Mouse (Mus musculus): Measurements from ENCODE around the gene Zfp566. TPM values are rescaled to one million over a fixed set of nuclear protein-coding genes. Genes with fewer than 3 reads are reported as not detected.

The Zfp566 gene
- polyA plus RNA-seq, 1 experiment, result 1.4 TPM

DNA sequence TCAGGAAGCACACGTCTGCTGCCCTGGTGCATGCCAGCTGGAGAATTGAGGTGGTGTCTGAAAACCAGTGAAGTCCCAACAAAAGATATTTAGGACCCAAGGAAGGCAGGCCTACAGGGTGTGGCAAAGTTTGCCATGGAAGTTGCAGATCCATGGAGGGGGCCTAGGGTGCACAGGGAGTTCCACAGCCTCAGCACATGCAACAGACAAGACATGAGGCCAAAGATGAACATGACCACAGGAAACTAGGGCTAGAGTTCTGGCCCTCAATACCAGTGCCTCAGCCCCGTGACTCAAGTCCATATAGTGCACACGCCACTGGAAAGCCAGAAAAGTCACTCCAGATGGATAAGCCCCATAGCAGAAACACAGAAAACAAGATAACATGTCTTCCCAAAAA is 61.8 kb downstream of the Zfp566 start:
- no peak overlapping the region for H3K27ac ChIP-seq (ENCODE audit: insufficient read depth, low read depth, low read length)
- H3K4me1 ChIP-seq (ENCODE audit: control insufficient read depth, insufficient read depth, low read length), result no peaks in the 10 kb centered on the region
- H3K27me3 ChIP-seq (replicated peaks; ENCODE audit: control insufficient read depth, insufficient read depth, low read length), result no peaks in the 10 kb centered on the region
- no peak for TF ChIP-seq POLR2A (IDR thresholded peaks at IDR 0.05; ENCODE audit: low read depth, low read length)
- no peak for TF ChIP-seq CTCF (conservative IDR thresholded peaks at IDR 0.05; ENCODE audit: insufficient read depth, insufficient read length, low read depth, low read length)
- no peak overlapping the region for H3K4me3 ChIP-seq (ENCODE audit: insufficient read depth, low read depth, low read length)
- 95% methylated on average over 3 of the region's 3 CpGs for WGBS
- H3K36me3 ChIP-seq (ENCODE audit: control insufficient read depth, insufficient read depth, low read length), result no peaks in the 10 kb centered on the region
- DNase-seq, result no peak

Other genes starting within 250 kb of the Zfp566 start
- gene Zfp940, start 236.9 kb downstream of the Zfp566 start, polyA plus RNA-seq (2012; rRNA removed), result 0.48 and 0.61 TPM in 2 replicates
- 1.7 and 1.8 TPM in 2 replicates for gene Zfp420, start 230.5 kb downstream of the Zfp566 start, polyA plus RNA-seq (2012; rRNA removed)
- 2.1 and 2.4 TPM in 2 replicates for gene Zfp27, start 184.0 kb downstream of the Zfp566 start, polyA plus RNA-seq (2012; rRNA removed)
- gene Zfp383, start 182.3 kb downstream of the Zfp566 start, polyA plus RNA-seq (2012; rRNA removed), result 1.1 and 1.5 TPM in 2 replicates
- gene Zfp74, start 136.4 kb downstream of the Zfp566 start, polyA plus RNA-seq (2012; rRNA removed), result 4.7 and 5.0 TPM in 2 replicates
- gene Zfp568, start 106.6 kb downstream of the Zfp566 start, polyA plus RNA-seq (2012; rRNA removed), result 4.5 and 5.0 TPM in 2 replicates
- gene Zfp14, start 39.1 kb downstream of the Zfp566 start, polyA plus RNA-seq (2012; rRNA removed), result 1.7 and 1.9 TPM in 2 replicates
- gene Zfp82, start 17.6 kb downstream of the Zfp566 start, polyA plus RNA-seq (2012; rRNA removed), result 0.29 and 0.42 TPM in 2 replicates
- gene Gm26920, start 117 bp downstream of the Zfp566 start, polyA plus RNA-seq (2012; rRNA removed), result 0.07 TPM in 1 of 2 replicates, not detected in the other
- 13.2 and 18.1 TPM in 2 replicates for gene Zfp260, start 4.2 kb upstream of the Zfp566 start, polyA plus RNA-seq (2012; rRNA removed)
- gene Zfp382, start 31.4 kb upstream of the Zfp566 start, polyA plus RNA-seq (2012; rRNA removed), result 0.64 and 1.4 TPM in 2 replicates
- gene Zfp146, start 79.2 kb upstream of the Zfp566 start, polyA plus RNA-seq (2012; rRNA removed), result 11.1 and 11.8 TPM in 2 replicates
- gene Cox7a1, start 93.6 kb upstream of the Zfp566 start, polyA plus RNA-seq (2012; rRNA removed), result 76.0 and 141 TPM in 2 replicates
- gene Capns1, start 108.3 kb upstream of the Zfp566 start, polyA plus RNA-seq (2012; rRNA removed), result 724 and 781 TPM in 2 replicates
- 187 and 196 TPM in 2 replicates for gene Polr2i, start 141.4 kb upstream of the Zfp566 start, polyA plus RNA-seq (2012; rRNA removed)
- 51.8 and 72.2 TPM in 2 replicates for gene Tbcb, start 141.7 kb upstream of the Zfp566 start, polyA plus RNA-seq (2012; rRNA removed)
- gene Ovol3, start 145.2 kb upstream of the Zfp566 start, polyA plus RNA-seq (2012; rRNA removed), result 0.19 and 0.27 TPM in 2 replicates
- gene Thap8, start 189.6 kb upstream of the Zfp566 start, polyA plus RNA-seq (2012; rRNA removed), result 0.11 TPM in 1 of 2 replicates, not detected in the other
- 5.8 and 7.2 TPM in 2 replicates for gene Wdr62, start 189.9 kb upstream of the Zfp566 start, polyA plus RNA-seq (2012; rRNA removed)
- 4.2 and 4.9 TPM in 2 replicates for gene Clip3, start 201.2 kb upstream of the Zfp566 start, polyA plus RNA-seq (2012; rRNA removed)
- 99.0 and 122 TPM in 2 replicates for gene Alkbh6, start 218.2 kb upstream of the Zfp566 start, polyA plus RNA-seq (2012; rRNA removed)
- gene Syne4, start 224.3 kb upstream of the Zfp566 start, polyA plus RNA-seq (2012; rRNA removed), result 162 and 170 TPM in 2 replicates
- 0.42 and 1.1 TPM in 2 replicates for gene E130208F15Rik, start 231.2 kb upstream of the Zfp566 start, polyA plus RNA-seq (2012; rRNA removed)
- gene Sdhaf1, start 233.4 kb upstream of the Zfp566 start, polyA plus RNA-seq (2012; rRNA removed), result 26.4 and 27.3 TPM in 2 replicates